Mouse (Mus musculus) heart, embryonic 16.5 days (tissue): ENCODE data around the gene Gm20479. TPM values are rescaled to one million over a fixed set of nuclear protein-coding genes. Genes with fewer than 3 reads are reported as not detected.

Experiments
- ATAC-seq: fragments of 200-750 bp; cut with Nextera tagmentation; replicated peaks from 2 replicates; pipeline ENCODE4 v1.8.0; 2017; ENCODE audit warnings: moderate number of reproducible peaks; ENCODE audit not compliant: insufficient read depth, low FRiP score; ENCODE audit errors: extremely low read depth
- H3K27ac ChIP-seq: fragments of 300-500 bp; sonication (generic); 2 replicates; pipeline ENCODE4 v1.5.1; 2014; ENCODE audit warnings: mild to moderate bottlenecking, low read length, control low read depth, moderate library complexity
- H3K27me3 ChIP-seq: fragments of 300-500 bp; sonication (generic); 2 replicates; pipeline ENCODE4 v1.6.1; 2014; ENCODE audit warnings: low read length, mixed read lengths; ENCODE audit not compliant: control insufficient read depth, insufficient read depth
- H3K36me3 ChIP-seq: fragments of 300-500 bp; sonication (generic); 2 replicates; pipeline ENCODE4 v1.6.1; 2014; ENCODE audit not compliant: control insufficient read depth, insufficient read depth
- H3K4me1 ChIP-seq: fragments of 300-500 bp; sonication (generic); 2 replicates; pipeline ENCODE4 v1.6.1; 2014; ENCODE audit warnings: low read length, mixed read lengths; ENCODE audit not compliant: control insufficient read depth, insufficient read depth
- H3K4me2 ChIP-seq: fragments of 300-500 bp; sonication (generic); 2 replicates; pipeline ENCODE4 v1.6.1; 2014; ENCODE audit warnings: low read depth, mild to moderate bottlenecking, control low read depth, low read length
- H3K4me3 ChIP-seq: fragments of 300-500 bp; sonication (generic); 2 replicates; pipeline ENCODE4 v1.5.1; 2014; ENCODE audit warnings: mild to moderate bottlenecking, control low read depth, low read length
- H3K9ac ChIP-seq: fragments of 300-500 bp; sonication (generic); 2 replicates; pipeline ENCODE4 v1.6.1; 2014; ENCODE audit warnings: low read length, control low read depth
- H3K9me3 ChIP-seq: fragments of 300-500 bp; sonication (generic); replicated peaks from 2 replicates; pipeline ENCODE4 v1.6.1; 2016; ENCODE audit warnings: low read length; ENCODE audit not compliant: control insufficient read depth
- WGBS: fragments of 180-500 bp; shearing (Covaris S2); extraction: QIAGEN DNeasy Blood & Tissue Kit; methylation state at CpG from one replicate; pipeline ENCODE4 v1.1.7; 2014; 5-methylcytosine and 5-hydroxymethylcytosine counted together
- polyA plus RNA-seq: library from polyadenylated mRNA; unstranded; fragments of >200 nt; fragmentation: Nextera tagmentation; extraction: Ambion mirVana; gene quantifications from 2 replicates; pipeline ENCODE4 v1.2.1, GENCODE M21; 2015

Gene Gm20479
- polyA plus RNA-seq, 1 experiment from 2014 or later, result not detected

DNA sequence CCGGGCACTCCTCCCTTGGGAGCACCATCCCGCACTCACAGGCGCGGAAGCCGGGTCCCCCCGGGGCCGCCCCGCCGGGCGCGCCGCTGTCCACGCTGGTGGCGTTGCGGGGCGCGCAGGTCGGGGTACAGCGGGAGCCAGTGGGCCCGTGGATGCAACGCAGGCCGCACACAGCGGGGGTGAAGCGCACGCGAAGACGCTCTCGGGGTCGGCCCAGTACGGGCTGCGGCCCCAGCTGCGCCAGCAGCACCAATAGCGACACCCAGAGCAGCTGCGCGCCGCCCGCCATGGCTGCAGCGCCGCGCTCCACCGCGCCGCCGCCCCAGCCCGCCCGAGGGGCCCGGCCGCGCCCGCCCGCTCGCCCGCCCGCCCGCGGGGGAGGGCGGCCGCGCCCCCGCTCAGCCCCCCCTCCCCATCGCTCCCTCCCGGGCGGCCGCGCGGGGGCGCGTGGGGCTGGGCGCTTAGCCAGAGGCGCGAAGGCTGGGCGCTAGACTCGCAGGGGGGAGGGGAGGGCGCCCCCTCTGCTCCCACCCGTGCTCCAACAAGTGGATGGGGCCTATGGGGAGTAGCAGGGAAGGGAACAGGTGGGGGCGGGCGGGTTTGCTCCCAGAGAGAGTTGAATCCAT is 23.8 kb downstream of the Gm20479 start:
- ATAC-seq, result no peak
- WGBS, result under 1% methylated on average over 48 of the region's 77 CpGs
- Histone ChIP-seq H3K27me3 (peaks cover 85% of the 10 kb centered on the region), H3K36me3 (no peaks in the 10 kb centered on the region), H3K9me3 (no peaks in the 10 kb centered on the region), H3K4me1 (peaks cover 56% of the 10 kb centered on the region), H3K4me3 (peak overlapping the region; percentile 73), H3K4me2 (peak overlapping the region; percentile 90), H3K27ac (peak overlapping the region; percentile 74), H3K9ac (peak overlapping the region; percentile 85)

- H3K9ac ChIP-seq, result peak overlapping the region; percentile 85
- H3K36me3 ChIP-seq, result no peaks in the 10 kb centered on the region
- no peaks in the 10 kb centered on the region for H3K9me3 ChIP-seq
- peaks cover 85% of the 10 kb centered on the region for H3K27me3 ChIP-seq
- ATAC-seq, result 0 out of 2 replicates have a peak, but pooled peaks have one; percentile 10
- peak overlapping the region; percentile 74 for H3K27ac ChIP-seq
- peak overlapping the region; percentile 73 for H3K4me3 ChIP-seq
- peaks cover 55% of the 10 kb centered on the region for H3K4me1 ChIP-seq
- H3K4me2 ChIP-seq, result peak overlapping the region; percentile 90
- 1% methylated on average over 39 of the region's 39 CpGs for WGBS
Measured at GRCm38 (mm10) chr7:27332353-27333199, 24.6 kb downstream of the Gm20479 start.

- Histone ChIP-seq H3K27ac (peak overlapping the region; percentile 74), H3K9me3 (no peaks in the 10 kb centered on the region), H3K27me3 (peaks cover 85% of the 10 kb centered on the region), H3K9ac (peak overlapping the region; percentile 85), H3K4me3 (peak overlapping the region; percentile 73), H3K36me3 (no peaks in the 10 kb centered on the region), H3K4me1 (peaks cover 49% of the 10 kb centered on the region), H3K4me2 (peak overlapping the region; percentile 90)
- WGBS, result 6% methylated on average over 8 of the region's 8 CpGs
- no peak for ATAC-seq
Measured at GRCm38 (mm10) chr7:27331854-27332253, 25.4 kb downstream of the Gm20479 start.

DNA sequence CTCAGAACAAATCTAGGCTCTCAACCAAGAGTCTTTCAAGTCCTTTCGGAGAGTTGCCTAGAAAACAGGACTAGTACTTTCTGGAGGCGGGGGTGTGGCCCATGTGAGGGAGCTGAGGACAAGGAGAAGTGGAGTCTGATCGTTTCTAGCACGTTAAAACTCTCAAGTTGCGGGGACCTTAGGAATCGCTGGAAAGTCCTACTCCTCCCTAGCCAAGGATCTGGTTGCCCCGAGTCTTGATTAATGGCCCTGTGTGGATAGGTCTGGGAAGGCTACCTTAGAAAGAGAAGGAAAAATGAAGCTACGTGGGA is 25.7 kb downstream of the Gm20479 start:
- H3K4me3 ChIP-seq, result peak overlapping the region; percentile 73
- peaks cover 48% of the 10 kb centered on the region for H3K4me1 ChIP-seq
- peaks cover 85% of the 10 kb centered on the region for H3K27me3 ChIP-seq
- peak overlapping the region; percentile 85 for H3K9ac ChIP-seq
- H3K4me2 ChIP-seq, result peak overlapping the region; percentile 90
- H3K9me3 ChIP-seq, result no peaks in the 10 kb centered on the region
- H3K36me3 ChIP-seq, result no peaks in the 10 kb centered on the region; the same call in 1 of the 2 replicates
- peak overlapping the region; percentile 74 for H3K27ac ChIP-seq
- WGBS, result 3% methylated on average over 8 of the region's 8 CpGs
- ATAC-seq, result no peak

DNA sequence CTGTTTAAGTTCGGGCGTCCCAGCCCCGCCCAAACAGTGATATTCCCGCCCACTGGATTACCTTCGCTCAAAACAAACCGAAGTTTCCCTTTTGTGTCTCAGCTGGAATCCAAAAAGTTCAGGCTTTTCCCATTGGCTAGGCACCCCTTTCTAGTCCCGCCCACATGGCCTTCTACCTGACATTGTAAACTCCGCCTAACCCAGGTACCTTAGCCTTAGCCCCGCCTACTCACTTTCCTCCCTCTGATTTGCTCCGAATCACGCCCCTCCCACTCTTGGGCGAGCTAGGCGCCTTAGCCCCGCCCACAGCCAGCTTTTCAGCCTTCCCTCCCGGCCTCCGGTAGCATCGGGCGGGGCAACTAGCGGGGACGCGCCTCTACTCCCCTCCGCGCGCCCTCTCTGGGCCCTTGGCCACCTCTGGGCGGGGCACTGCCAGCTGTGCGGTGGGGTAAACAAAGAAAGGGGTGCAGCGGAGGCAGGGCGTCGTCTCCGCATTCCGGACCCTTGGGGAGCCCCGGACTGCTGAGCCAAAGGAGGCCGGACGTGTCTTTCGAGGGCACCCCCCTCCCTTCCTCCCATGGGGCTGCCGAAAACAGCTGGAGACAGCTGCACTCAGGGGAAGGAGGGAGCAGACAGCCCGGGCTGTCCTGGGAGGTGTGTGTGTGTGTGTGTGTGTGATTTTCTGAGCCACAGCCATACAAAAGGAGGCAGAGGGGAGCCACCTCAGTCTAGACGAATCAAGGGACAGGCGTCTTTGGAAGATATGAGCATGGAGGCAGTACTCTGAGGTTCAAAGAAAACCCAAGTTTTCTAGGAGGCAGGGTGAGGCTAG is 26.3 kb downstream of the Gm20479 start:
- no peaks in the 10 kb centered on the region for H3K9me3 ChIP-seq
- H3K27me3 ChIP-seq, result peaks cover 82% of the 10 kb centered on the region
- H3K4me2 ChIP-seq, result peak overlapping the region; percentile 90
- peak; percentile 30 for ATAC-seq
- WGBS, result 1% methylated on average over 39 of the region's 39 CpGs
- peak overlapping the region; percentile 85 for H3K9ac ChIP-seq
- no peaks in the 10 kb centered on the region; the same call in 1 of the 2 replicates for H3K36me3 ChIP-seq
- H3K27ac ChIP-seq, result peak overlapping the region; percentile 74
- peaks cover 46% of the 10 kb centered on the region for H3K4me1 ChIP-seq
- peak overlapping the region; percentile 73 for H3K4me3 ChIP-seq

GRCm38 (mm10) chr7:27329981-27330380 is 27.2 kb downstream of the Gm20479 start:
- peaks cover 78% of the 10 kb centered on the region for H3K27me3 ChIP-seq
- ATAC-seq, result no peak
- peak overlapping the region; percentile 73 for H3K4me3 ChIP-seq
- no peak overlapping the region for H3K9ac ChIP-seq
- no peak overlapping the region for H3K27ac ChIP-seq
- no peaks in the 10 kb centered on the region; the same call in 1 of the 2 replicates for H3K36me3 ChIP-seq
- no peaks in the 10 kb centered on the region for H3K9me3 ChIP-seq
- WGBS, result 29% methylated on average over 17 of the region's 17 CpGs
- H3K4me1 ChIP-seq, result peaks cover 44% of the 10 kb centered on the region
- H3K4me2 ChIP-seq, result peak overlapping the region; percentile 90

DNA sequence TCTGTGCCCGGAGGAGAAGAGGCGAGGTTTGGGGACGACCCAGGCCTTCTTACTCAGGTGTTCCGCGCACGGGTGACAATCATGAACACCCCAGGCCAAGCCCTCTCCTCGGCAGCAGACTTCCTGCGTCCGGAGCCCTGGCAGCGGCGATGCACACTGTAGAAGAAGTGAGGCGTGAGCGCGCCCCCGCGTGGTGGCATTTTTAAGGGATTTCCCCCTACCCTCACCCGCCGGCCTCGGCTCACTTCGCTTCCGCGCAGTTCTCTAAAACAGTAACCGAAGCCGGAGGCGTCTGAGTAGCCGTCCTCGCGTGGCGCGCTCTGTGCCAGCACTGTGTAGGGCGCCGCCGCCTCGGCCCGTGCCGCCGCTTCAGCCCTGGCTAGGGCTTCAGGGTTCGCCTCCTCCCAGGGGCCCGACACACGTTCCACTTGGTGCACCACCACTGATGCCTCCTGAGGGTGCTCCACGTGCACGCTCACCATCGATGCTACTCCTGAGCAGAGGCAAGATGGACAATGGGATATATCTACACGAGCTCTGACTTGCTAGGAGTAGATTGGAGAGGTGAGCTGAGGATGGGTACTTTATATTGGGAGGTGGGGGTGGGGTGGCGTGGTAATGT is 27.8 kb downstream of the Gm20479 start:
- H3K4me1 ChIP-seq, result peaks cover 44% of the 10 kb centered on the region
- WGBS, result 5% methylated on average over 45 of the region's 45 CpGs
- no peak overlapping the region for H3K27ac ChIP-seq
- H3K27me3 ChIP-seq, result peaks cover 77% of the 10 kb centered on the region
- no peak for ATAC-seq
- peak overlapping the region; percentile 47; the same call in 1 of the 2 replicates for H3K9ac ChIP-seq
- no peaks in the 10 kb centered on the region; the same call in 1 of the 2 replicates for H3K36me3 ChIP-seq
- peak overlapping the region; percentile 62 for H3K4me2 ChIP-seq
- H3K4me3 ChIP-seq, result peak overlapping the region; percentile 44
- no peaks in the 10 kb centered on the region for H3K9me3 ChIP-seq

- 37% methylated on average over 16 of the region's 16 CpGs for WGBS
- H3K4me2 ChIP-seq, result no peak overlapping the region
- peaks cover 39% of the 10 kb centered on the region for H3K4me1 ChIP-seq
Measured at GRCm38 (mm10) chr7:27328648-27329047, 28.6 kb downstream of the Gm20479 start.

More at GRCm38 (mm10) chr7:27328648-27329047, 28.6 kb downstream of the Gm20479 start:
- peaks cover 77% of the 10 kb centered on the region for H3K27me3 ChIP-seq
- H3K9ac ChIP-seq, result no peak overlapping the region
- no peak overlapping the region for H3K4me3 ChIP-seq
- H3K9me3 ChIP-seq, result no peaks in the 10 kb centered on the region
- no peak overlapping the region for H3K27ac ChIP-seq
- no peaks in the 10 kb centered on the region; the same call in 1 of the 2 replicates for H3K36me3 ChIP-seq
- no peak for ATAC-seq
